Mouse (Mus musculus): Measurements from ENCODE around the gene Idnk.

GRCm38 (mm10) chr13:58126862-58127765 is 30.3 kb upstream of the Idnk start:
- TF ChIP-seq POLR2A (IDR thresholded peaks at IDR 0.05; ENCODE audit: borderline replicate concordance, insufficient read depth, low read length) (no peak), CTCF (IDR thresholded peaks at IDR 0.05; ENCODE audit: borderline replicate concordance, insufficient read depth, low read depth, low read length) (no peak)

Measured in cerebellum, adult 2 months (tissue).